Mouse (Mus musculus): ENCODE data around the gene Cyb5r1. TPM values are rescaled to one million over a fixed set of nuclear protein-coding genes. Genes with fewer than 3 reads are reported as not detected.
"Not testable (repeated sequence)": the region's sequence is repeated elsewhere in the genome, so short reads cannot be mapped to it uniquely, and the experiment has no call there.

Gene Cyb5r1
- polyA plus RNA-seq, 1 experiment from 2014 or later, result 44.4 TPM

- no peak for DNase-seq (ENCODE audit: low spot score)
- Histone ChIP-seq H3K9me3 (replicated peaks) (no peaks in the 10 kb centered on the region), H3K4me3 (no peak overlapping the region), H3K36me3 (peaks cover 28% of the 10 kb centered on the region), H3K27me3 (ENCODE audit: low read depth, poor library complexity, severe bottlenecking) (no peaks in the 10 kb centered on the region), H3K4me1 (peaks cover 47% of the 10 kb centered on the region), H3K27ac (no peak overlapping the region)
- WGBS, result 70% methylated on average over 1 of the region's 1 CpGs
These were observed 13.8 kb downstream of the Cyb5r1 start for GRCm38 (mm10) chr1:134419176-134419575.

DNA sequence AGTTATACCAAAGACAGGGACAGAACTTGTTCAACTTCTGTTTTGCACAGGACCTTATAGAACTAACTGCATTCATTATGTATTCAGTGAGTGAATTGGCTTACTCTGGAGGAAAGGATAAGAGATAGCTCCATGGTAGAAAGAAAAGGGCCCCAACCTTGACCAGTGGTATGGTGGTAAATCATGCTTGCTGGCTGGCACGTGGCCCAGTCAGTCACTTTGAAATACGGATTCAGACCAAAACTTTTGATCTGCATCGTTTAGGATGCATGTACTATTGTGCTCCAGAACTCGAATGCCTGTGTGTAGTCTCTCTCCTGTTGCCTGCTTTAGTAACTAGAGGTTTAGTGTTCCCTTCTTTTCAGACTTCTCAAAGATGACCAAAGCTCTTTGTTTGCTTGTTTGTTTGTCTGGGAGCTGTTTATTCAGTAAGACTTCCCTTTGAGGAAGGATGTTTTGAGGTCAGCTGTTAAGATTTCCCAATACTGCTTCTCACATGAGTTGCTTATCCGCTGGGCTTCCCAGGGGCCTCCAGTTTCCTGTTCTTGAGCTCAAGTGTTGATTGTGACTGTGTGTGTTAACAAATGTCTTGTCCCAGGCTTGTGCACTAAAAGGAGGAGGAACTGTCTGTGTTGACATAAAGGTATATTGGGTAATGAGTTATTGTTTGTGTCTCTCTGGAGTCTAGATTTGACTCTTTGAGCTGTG is 14.5 kb downstream of the Cyb5r1 start:
- 66% methylated on average over 5 of the region's 5 CpGs for WGBS
- H3K36me3 ChIP-seq, result peaks cover 36% of the 10 kb centered on the region
- no peak for DNase-seq (ENCODE audit: low spot score)
- H3K9me3 ChIP-seq (replicated peaks), result no peaks in the 10 kb centered on the region
- peaks cover 41% of the 10 kb centered on the region for H3K4me1 ChIP-seq
- H3K27ac ChIP-seq, result no peak overlapping the region
- H3K4me3 ChIP-seq, result no peak overlapping the region
- H3K27me3 ChIP-seq (ENCODE audit: low read depth, poor library complexity, severe bottlenecking), result no peaks in the 10 kb centered on the region

- peaks cover 14% of the 10 kb centered on the region for H3K4me1 ChIP-seq
- H3K36me3 ChIP-seq, result peaks cover 64% of the 10 kb centered on the region
- DNase-seq (ENCODE audit: low spot score), result no peak
- H3K9me3 ChIP-seq (replicated peaks), result no peaks in the 10 kb centered on the region
- no peaks in the 10 kb centered on the region for H3K27me3 ChIP-seq (ENCODE audit: low read depth, poor library complexity, severe bottlenecking)
- 74% methylated on average over 10 of the region's 10 CpGs for WGBS
- no peak overlapping the region for H3K4me3 ChIP-seq
- H3K27ac ChIP-seq, result no peak overlapping the region
These were observed 18.6 kb downstream of the Cyb5r1 start for GRCm38 (mm10) chr1:134423911-134424310.

GRCm38 (mm10) chr1:134426289-134426688 is 20.9 kb downstream of the Cyb5r1 start:
- Histone ChIP-seq H3K27me3 (ENCODE audit: low read depth, poor library complexity, severe bottlenecking) (no peaks in the 10 kb centered on the region), H3K36me3 (peaks cover 86% of the 10 kb centered on the region), H3K27ac (no peak overlapping the region), H3K9me3 (replicated peaks) (no peaks in the 10 kb centered on the region), H3K4me3 (no peak overlapping the region), H3K4me1 (no peaks in the 10 kb centered on the region)
- WGBS, result 87% methylated on average over 5 of the region's 5 CpGs
- no peak for DNase-seq (ENCODE audit: low spot score)

DNA sequence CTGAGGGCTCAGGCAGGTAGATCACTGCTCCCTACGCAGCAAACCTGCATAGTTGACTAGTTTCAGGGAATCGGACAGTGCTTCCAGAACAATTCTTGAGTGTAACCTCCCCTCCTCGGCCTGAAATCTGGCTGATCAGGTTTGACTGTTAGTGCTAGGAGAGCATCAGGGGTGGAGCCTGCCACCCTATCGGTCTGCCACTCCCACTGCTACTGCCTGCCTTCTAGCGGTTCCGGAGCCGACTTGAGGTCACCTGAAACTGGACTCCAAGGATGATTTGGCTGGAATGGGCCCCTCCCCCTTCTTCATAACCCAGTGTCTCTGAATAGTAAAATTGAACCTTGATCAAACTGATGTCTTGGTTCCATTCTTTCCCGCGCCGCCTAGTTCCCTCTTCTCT is 27.6 kb downstream of the Cyb5r1 start:
- H3K27ac ChIP-seq, result no peak overlapping the region
- H3K36me3 ChIP-seq, result peaks cover 58% of the 10 kb centered on the region
- H3K4me3 ChIP-seq, result no peak overlapping the region
- no peak for DNase-seq (ENCODE audit: low spot score)
- no peaks in the 10 kb centered on the region for H3K4me1 ChIP-seq
- no peaks in the 10 kb centered on the region for H3K9me3 ChIP-seq (replicated peaks)
- WGBS, result 83% methylated on average over 10 of the region's 10 CpGs
- no peaks in the 10 kb centered on the region for H3K27me3 ChIP-seq (ENCODE audit: low read depth, poor library complexity, severe bottlenecking)

DNA sequence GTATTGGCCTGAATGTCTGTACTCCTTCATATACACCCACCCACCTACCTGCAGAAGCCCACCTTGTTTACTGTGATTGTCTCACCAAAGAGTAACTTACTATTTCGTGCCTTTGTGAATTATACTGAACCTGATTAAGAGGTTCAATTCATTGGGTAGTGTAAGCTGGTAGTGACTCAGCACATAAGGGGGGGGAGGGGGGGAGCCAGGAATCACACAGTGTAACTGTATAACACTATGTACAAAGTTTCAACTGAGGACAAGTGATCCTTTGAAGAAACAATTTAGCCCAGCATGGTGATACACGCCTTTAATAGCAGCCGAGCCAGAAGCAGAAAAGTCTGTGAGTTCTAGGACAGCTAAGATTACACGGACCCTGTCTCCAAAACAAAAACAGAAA is 28.1 kb downstream of the Cyb5r1 start:
- H3K9me3 ChIP-seq (replicated peaks), result no peaks in the 10 kb centered on the region
- peaks cover 53% of the 10 kb centered on the region for H3K36me3 ChIP-seq
- WGBS, result 91% methylated on average over 4 of the region's 4 CpGs
- DNase-seq (ENCODE audit: low spot score), result no peak
- no peak overlapping the region for H3K4me3 ChIP-seq
- no peaks in the 10 kb centered on the region for H3K4me1 ChIP-seq
- H3K27ac ChIP-seq, result no peak overlapping the region
- H3K27me3 ChIP-seq (ENCODE audit: low read depth, poor library complexity, severe bottlenecking), result no peaks in the 10 kb centered on the region

GRCm38 (mm10) chr1:134435414-134435813 is 30.1 kb downstream of the Cyb5r1 start:
- Histone ChIP-seq H3K27ac (no peak overlapping the region), H3K4me1 (no peaks in the 10 kb centered on the region), H3K9me3 (replicated peaks) (no peaks in the 10 kb centered on the region), H3K27me3 (ENCODE audit: low read depth, poor library complexity, severe bottlenecking) (no peaks in the 10 kb centered on the region), H3K4me3 (no peak overlapping the region), H3K36me3 (peaks cover 35% of the 10 kb centered on the region)
- WGBS, result 30% methylated on average over 4 of the region's 4 CpGs
- DNase-seq (ENCODE audit: low spot score), result no peak

DNA sequence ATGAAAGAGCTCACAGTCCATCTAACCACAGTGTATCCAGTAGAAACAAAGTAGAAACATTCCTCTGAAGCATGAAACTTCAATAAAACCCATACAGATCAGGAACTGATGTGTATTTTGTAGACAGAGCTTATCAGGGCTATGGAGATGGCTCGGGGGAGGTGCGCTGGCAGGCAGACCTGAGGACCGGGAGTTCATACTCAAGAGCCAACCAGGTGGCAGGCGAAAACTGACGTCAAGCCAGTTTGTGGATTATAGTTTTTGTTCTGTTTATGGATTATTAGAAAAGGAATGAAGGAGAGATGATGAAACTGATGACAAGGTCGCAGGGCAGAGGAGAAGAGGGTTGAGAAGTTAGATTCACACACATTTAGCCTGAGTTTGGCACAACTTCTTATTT is 35.1 kb downstream of the Cyb5r1 start:
- 89% methylated on average over 6 of the region's 6 CpGs for WGBS

DNA sequence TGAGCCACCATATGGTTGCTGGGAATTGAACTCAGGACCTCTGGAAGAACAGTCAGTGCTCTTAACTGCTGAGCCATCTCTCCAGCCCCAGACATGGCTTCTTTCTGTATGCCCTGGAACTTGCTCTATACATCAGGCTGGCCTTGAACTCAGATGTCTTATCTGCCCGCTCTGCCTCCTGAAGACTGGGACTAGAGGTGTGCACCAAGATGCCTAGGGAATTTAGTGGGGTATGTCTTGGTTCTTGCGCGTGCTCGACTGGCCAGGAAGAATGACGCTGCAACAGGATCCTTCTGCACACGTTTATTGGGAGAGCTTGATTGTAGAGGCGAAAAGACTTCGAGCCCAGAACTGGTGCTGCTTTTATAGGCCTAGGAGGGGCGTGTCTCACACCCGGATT is 36.4 kb downstream of the Cyb5r1 start:
- not testable (repeated sequence) for DNase-seq (ENCODE audit: low spot score); H3K9me3 ChIP-seq (replicated peaks); H3K4me3 ChIP-seq; H3K27ac ChIP-seq; H3K36me3 ChIP-seq; H3K4me1 ChIP-seq; H3K27me3 ChIP-seq (ENCODE audit: low read depth, poor library complexity, severe bottlenecking)
- WGBS, result 87% methylated on average over 8 of the region's 10 CpGs

More for the DNA sequence above, 35.1 kb downstream of the Cyb5r1 start:
- DNase-seq (ENCODE audit: low spot score), result no peak
- Histone ChIP-seq H3K4me3 (no peak overlapping the region), H3K4me1 (no peaks in the 10 kb centered on the region), H3K27me3 (ENCODE audit: low read depth, poor library complexity, severe bottlenecking) (no peaks in the 10 kb centered on the region), H3K36me3 (no peaks in the 10 kb centered on the region), H3K9me3 (replicated peaks) (no peaks in the 10 kb centered on the region), H3K27ac (no peak overlapping the region)

DNA sequence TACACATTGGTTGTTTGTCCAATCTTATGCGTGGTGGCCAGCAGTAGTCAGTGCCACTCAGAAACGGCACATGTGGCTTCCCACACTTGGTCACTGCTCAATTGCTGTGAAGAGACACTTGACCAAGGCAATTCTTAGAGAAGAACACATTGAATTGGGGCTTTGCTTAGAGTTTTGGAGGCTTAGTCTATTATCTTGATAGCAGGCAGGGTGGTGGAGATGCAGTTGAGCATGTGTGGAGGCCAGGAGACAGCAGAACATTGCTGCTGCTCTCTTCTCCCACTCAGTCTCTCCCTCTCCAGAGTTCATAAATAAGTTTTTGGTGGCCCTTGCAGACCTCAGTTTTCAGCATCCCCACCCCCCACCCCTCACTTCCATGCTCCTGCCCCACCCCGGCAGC is 37.0 kb downstream of the Cyb5r1 start:
- Histone ChIP-seq H3K36me3 (no peaks in the 10 kb centered on the region), H3K4me1 (no peaks in the 10 kb centered on the region), H3K27ac (no peak overlapping the region), H3K27me3 (ENCODE audit: low read depth, poor library complexity, severe bottlenecking) (no peaks in the 10 kb centered on the region), H3K9me3 (replicated peaks) (no peaks in the 10 kb centered on the region), H3K4me3 (no peak overlapping the region)
- 95% methylated on average over 3 of the region's 3 CpGs for whole genome bisulfite sequencing
- DNase-seq (ENCODE audit: low spot score), result no peak

- H3K9me3 ChIP-seq (replicated peaks); H3K4me1 ChIP-seq; H3K27ac ChIP-seq; DNase-seq (ENCODE audit: low spot score); H3K4me3 ChIP-seq; H3K36me3 ChIP-seq; H3K27me3 ChIP-seq (ENCODE audit: low read depth, poor library complexity, severe bottlenecking): not testable (repeated sequence)
- 89% methylated on average over 1 of the region's 1 CpGs for WGBS
These were observed 37.9 kb downstream of the Cyb5r1 start for GRCm38 (mm10) chr1:134443288-134443687.

DNA sequence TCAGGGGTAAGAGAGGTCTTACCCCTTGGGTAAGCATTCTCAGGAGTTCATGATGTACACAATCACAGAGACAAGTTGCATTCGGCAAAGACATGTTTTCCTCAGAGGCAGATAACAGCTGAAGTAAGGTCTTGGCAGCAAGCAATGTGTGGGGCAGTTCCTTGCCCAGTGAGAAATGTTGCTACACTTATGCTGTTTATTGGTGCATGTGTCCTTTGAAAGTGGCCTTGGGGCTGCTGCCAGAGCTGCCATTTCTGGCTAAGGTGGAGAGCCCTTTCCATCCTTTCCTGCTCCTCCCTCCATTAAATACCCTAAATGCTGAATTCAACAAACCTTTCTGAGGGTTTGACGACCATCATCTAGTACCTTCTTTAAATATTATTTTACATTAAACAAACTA is 40.1 kb downstream of the Cyb5r1 start:
- H3K4me1 ChIP-seq, result no peaks in the 10 kb centered on the region
- no peaks in the 10 kb centered on the region for H3K9me3 ChIP-seq (replicated peaks)
- H3K4me3 ChIP-seq, result no peak overlapping the region
- no peaks in the 10 kb centered on the region for H3K36me3 ChIP-seq
- no peaks in the 10 kb centered on the region for H3K27me3 ChIP-seq (ENCODE audit: low read depth, poor library complexity, severe bottlenecking)
- DNase-seq (ENCODE audit: low spot score), result no peak
- 90% methylated on average over 2 of the region's 2 CpGs for WGBS
- H3K27ac ChIP-seq, result no peak overlapping the region

GRCm38 (mm10) chr1:134448537-134448936 is 43.2 kb downstream of the Cyb5r1 start:
- DNase-seq (ENCODE audit: low spot score); H3K9me3 ChIP-seq (replicated peaks); H3K4me1 ChIP-seq; H3K27me3 ChIP-seq (ENCODE audit: low read depth, poor library complexity, severe bottlenecking); H3K27ac ChIP-seq; H3K36me3 ChIP-seq; H3K4me3 ChIP-seq: not testable (repeated sequence)
- WGBS, result 80% methylated on average over 3 of the region's 3 CpGs

DNA sequence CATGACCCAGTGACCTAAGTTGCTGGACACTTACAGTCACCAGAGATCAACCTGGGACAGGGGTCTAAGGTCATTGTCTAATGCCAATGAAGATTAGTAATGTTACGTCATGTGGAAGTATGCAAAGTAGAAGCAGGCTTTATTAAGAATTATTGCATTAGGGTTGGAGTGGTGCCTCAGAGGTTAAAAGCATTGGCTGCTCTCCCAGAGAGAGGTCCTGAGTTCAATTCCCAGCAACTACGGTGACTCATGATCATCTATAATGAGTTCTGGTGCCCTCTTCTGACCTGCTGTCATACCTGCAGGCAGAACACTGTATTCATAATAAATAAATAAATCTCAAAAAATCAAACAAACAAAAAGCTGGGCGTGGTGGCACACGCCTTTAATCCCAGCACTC is 44.8 kb downstream of the Cyb5r1 start:
- 86% methylated on average over 4 of the region's 4 CpGs for WGBS
- no peaks in the 10 kb centered on the region for H3K27me3 ChIP-seq (ENCODE audit: low read depth, poor library complexity, severe bottlenecking)
- H3K36me3 ChIP-seq, result no peaks in the 10 kb centered on the region
- no peak overlapping the region for H3K4me3 ChIP-seq
- no peak overlapping the region for H3K27ac ChIP-seq
- peaks cover 7% of the 10 kb centered on the region; the same call in 1 of the 2 replicates for H3K4me1 ChIP-seq
- no peaks in the 10 kb centered on the region for H3K9me3 ChIP-seq (replicated peaks)
- no peak for DNase-seq (ENCODE audit: low spot score)
